Mouse (Mus musculus): ENCODE data around the gene Lrrc10b. TPM values are rescaled to one million over a fixed set of nuclear protein-coding genes. Genes with fewer than 3 reads are reported as not detected.

Lrrc10b gene
- polyA plus RNA-seq, 1 experiment from 2014 or later: 0.06 TPM

- POLR2A ChIA-PET: no interaction called here
Measured at GRCm38 (mm10) chr19:10429371-10429770, 27.9 kb downstream of the Lrrc10b start.

GRCm38 (mm10) chr19:10427431-10427830 lies 29.8 kb downstream of the Lrrc10b start:
- no peak for ATAC-seq
- no peak for TF ChIP-seq CTCF (IDR thresholded peaks at IDR 0.05)
- DNase-seq (ENCODE audit: low read depth, low spot score): no peak
- peaks cover 44% of the 10 kb centered on the region for H3K27me3 ChIP-seq
- in situ Hi-C loops (cut with MboI; ENCODE audit: low pct_unique_long_range_greater_than_20kb): no loop called here
- ChIA-PET POLR2A (no interaction called here), CTCF (no interaction called here)

More at GRCm38 (mm10) chr19:10429371-10429770, 27.9 kb downstream of the Lrrc10b start:
- no peak for DNase-seq (ENCODE audit: low read depth, low spot score)
- CTCF ChIA-PET: no interaction called here
- no peak for TF ChIP-seq CTCF (IDR thresholded peaks at IDR 0.05)
- ATAC-seq: no peak
- in situ Hi-C loops (cut with MboI; ENCODE audit: low pct_unique_long_range_greater_than_20kb): no loop called here
- H3K27me3 ChIP-seq: peaks cover 48% of the 10 kb centered on the region

GRCm38 (mm10) chr19:10426793-10427192 lies 30.5 kb downstream of the Lrrc10b start:
- no peak for TF ChIP-seq CTCF (IDR thresholded peaks at IDR 0.05)
- no peak for DNase-seq (ENCODE audit: low read depth, low spot score)
- ATAC-seq: no peak
- in situ Hi-C loops (cut with MboI; ENCODE audit: low pct_unique_long_range_greater_than_20kb): no loop called here
- POLR2A ChIA-PET: no interaction called here
- CTCF ChIA-PET: no interaction called here
- H3K27me3 ChIP-seq: peaks cover 38% of the 10 kb centered on the region

GRCm38 (mm10) chr19:10426312-10426711 lies 31.0 kb downstream of the Lrrc10b start:
- in situ Hi-C loops (cut with MboI; ENCODE audit: low pct_unique_long_range_greater_than_20kb): no loop called here

GRCm38 (mm10) chr19:10425484-10426270 lies 31.6 kb downstream of the Lrrc10b start:
- POLR2A ChIA-PET: no interaction called here
- in situ Hi-C loops (cut with MboI; ENCODE audit: low pct_unique_long_range_greater_than_20kb): no loop called here
- ATAC-seq (no peak), DNase-seq (ENCODE audit: low read depth, low spot score) (no peak)
- CTCF ChIA-PET: no interaction called here
- no peak for TF ChIP-seq CTCF (IDR thresholded peaks at IDR 0.05)
- H3K27me3 ChIP-seq: peaks cover 39% of the 10 kb centered on the region

More at GRCm38 (mm10) chr19:10426312-10426711, 31.0 kb downstream of the Lrrc10b start:
- no peak for DNase-seq (ENCODE audit: low read depth, low spot score)
- ChIA-PET CTCF (no interaction called here), POLR2A (no interaction called here)
- peaks cover 38% of the 10 kb centered on the region for H3K27me3 ChIP-seq
- ATAC-seq: no peak
- no peak for TF ChIP-seq CTCF (IDR thresholded peaks at IDR 0.05)

GRCm38 (mm10) chr19:10424751-10425150 lies 32.5 kb downstream of the Lrrc10b start:
- no peak for TF ChIP-seq CTCF (IDR thresholded peaks at IDR 0.05)
- DNase-seq (ENCODE audit: low read depth, low spot score) (no peak), ATAC-seq (no peak)
- ChIA-PET POLR2A (no interaction called here), CTCF (interaction anchor here (1.0 kb wide), 1 partner anchor 84 kb away, joined by 3 read pairs; no protein-coding TSS in a partner anchor)
- peaks cover 33% of the 10 kb centered on the region for H3K27me3 ChIP-seq
- in situ Hi-C loops (cut with MboI; ENCODE audit: low pct_unique_long_range_greater_than_20kb): no loop called here

GRCm38 (mm10) chr19:10421986-10422976 lies 35.0 kb downstream of the Lrrc10b start:
- no peak for ATAC-seq
- POLR2A ChIA-PET: no interaction called here
- peaks cover 32% of the 10 kb centered on the region for H3K27me3 ChIP-seq
- DNase-seq (ENCODE audit: low read depth, low spot score): no peak
- no peak for TF ChIP-seq CTCF (IDR thresholded peaks at IDR 0.05)
- CTCF ChIA-PET: no interaction called here
- in situ Hi-C loops (cut with MboI; ENCODE audit: low pct_unique_long_range_greater_than_20kb): no loop called here

- DNase-seq (ENCODE audit: low read depth, low spot score) (no peak), ATAC-seq (no peak)
- in situ Hi-C loops (cut with MboI; ENCODE audit: low pct_unique_long_range_greater_than_20kb): no loop called here
- no peak for TF ChIP-seq CTCF (IDR thresholded peaks at IDR 0.05)
- peaks cover 19% of the 10 kb centered on the region for H3K27me3 ChIP-seq
- ChIA-PET POLR2A (no interaction called here), CTCF (interaction anchor here (1.3 kb wide), 1 partner anchor 159 kb away, joined by 3 read pairs; no protein-coding TSS in a partner anchor)
Measured at GRCm38 (mm10) chr19:10417436-10417835, 39.8 kb downstream of the Lrrc10b start.

- no peak for TF ChIP-seq CTCF (IDR thresholded peaks at IDR 0.05)
- no peak for DNase-seq (ENCODE audit: low read depth, low spot score)
- ATAC-seq: no peak
- in situ Hi-C loops (cut with MboI; ENCODE audit: low pct_unique_long_range_greater_than_20kb): no loop called here
- ChIA-PET CTCF (interaction anchor here (1.3 kb wide), 1 partner anchor 158 kb away, joined by 3 read pairs; no protein-coding TSS in a partner anchor), POLR2A (no interaction called here)
- H3K27me3 ChIP-seq: peaks cover 24% of the 10 kb centered on the region
Measured at GRCm38 (mm10) chr19:10416889-10417288, 40.4 kb downstream of the Lrrc10b start.

GRCm38 (mm10) chr19:10415508-10415907 lies 41.8 kb downstream of the Lrrc10b start:
- TF ChIP-seq CTCF (IDR thresholded peaks at IDR 0.05): no peak
- DNase-seq (ENCODE audit: low read depth, low spot score) (no peak), ATAC-seq (no peak)
- H3K27me3 ChIP-seq: peaks cover 26% of the 10 kb centered on the region
- in situ Hi-C loops (cut with MboI; ENCODE audit: low pct_unique_long_range_greater_than_20kb): no loop called here
- CTCF ChIA-PET: interaction anchor here (0.6 kb wide), 1 partner anchor 83 kb away, joined by 3 read pairs; no protein-coding TSS in a partner anchor
- POLR2A ChIA-PET: no interaction called here
